Mouse (Mus musculus) embryonic facial prominence, embryonic 14.5 days (tissue): Measurements from ENCODE around the gene Sars2. TPM values are rescaled to one million over a fixed set of nuclear protein-coding genes. Genes with fewer than 3 reads are reported as not detected.
"Not testable (repeated sequence)": the region's sequence is repeated elsewhere in the genome, so short reads cannot be mapped to it uniquely, and the experiment has no call there.

ENCODE experiments used
- ATAC-seq: fragments of 200-750 bp; cut with Nextera tagmentation; 2 replicates; pipeline ENCODE4 v1.8.0; 2017; ENCODE audit warnings: low read depth, moderate number of reproducible peaks, moderate TSS enrichment
- DNase-seq: peaks from one replicate; pipeline ENCODE4 v3.0.0-alpha.2; 2015; ENCODE audit warnings: low spot score
- H3K27ac ChIP-seq: fragments of 300-500 bp; sonication (generic); replicated peaks from 2 replicates; pipeline ENCODE4 v1.5.1; 2014; ENCODE audit warnings: low read depth, mild to moderate bottlenecking, low read length, moderate library complexity
- H3K27me3 ChIP-seq: fragments of 300-500 bp; sonication (generic); replicated peaks from 2 replicates; pipeline ENCODE4 v1.6.1; 2014; ENCODE audit warnings: low read length; ENCODE audit not compliant: control insufficient read depth, insufficient read depth
- H3K36me3 ChIP-seq: fragments of 300-500 bp; sonication (generic); 2 replicates; pipeline ENCODE4 v1.6.1; 2014; ENCODE audit warnings: low read length, mixed read lengths; ENCODE audit not compliant: control insufficient read depth, insufficient read depth
- H3K4me1 ChIP-seq: fragments of 300-500 bp; sonication (generic); 2 replicates; pipeline ENCODE4 v1.6.1; 2014; ENCODE audit warnings: antibody characterized with exemption, low read length; ENCODE audit not compliant: control insufficient read depth, insufficient read depth
- H3K4me2 ChIP-seq: fragments of 300-500 bp; sonication (generic); 2 replicates; pipeline ENCODE4 v1.6.1; 2014; ENCODE audit warnings: low read depth, mild to moderate bottlenecking, low read length, moderate library complexity, mixed read lengths
- H3K4me3 ChIP-seq: fragments of 300-500 bp; sonication (generic); 2 replicates; pipeline ENCODE4 v1.5.1; 2014; ENCODE audit warnings: low read depth, mild to moderate bottlenecking, low read length
- H3K9ac ChIP-seq: fragments of 300-500 bp; sonication (generic); 2 replicates; pipeline ENCODE4 v1.6.1; 2014; ENCODE audit warnings: low read depth, mild to moderate bottlenecking, low read length, moderate library complexity, mixed read lengths
- H3K9me3 ChIP-seq: fragments of 300-500 bp; sonication (generic); 2 replicates; pipeline ENCODE4 v1.6.1; 2016; ENCODE audit warnings: low read length; ENCODE audit not compliant: control insufficient read depth
- WGBS: fragments of 180-500 bp; shearing (Covaris S2); extraction: QIAGEN DNeasy Blood & Tissue Kit; methylation state at CpG from one replicate; pipeline ENCODE4 v1.1.7; 2014; 5-methylcytosine and 5-hydroxymethylcytosine counted together
- polyA plus RNA-seq: library from polyadenylated mRNA; unstranded; fragments of >200 nt; fragmentation: Nextera tagmentation; extraction: Ambion mirVana; gene quantifications from 2 replicates; pipeline ENCODE4 v1.2.1, GENCODE M21; 2014

Gene Sars2
- 20.5 and 22.9 TPM in 2 replicates for polyA plus RNA-seq

- peak; percentile 99 for DNase-seq
- Histone ChIP-seq H3K4me3 (peak within 1 kb of the TSS; percentile 59), H3K4me2 (peak within 1 kb of the TSS; percentile 90), H3K36me3 (peaks cover 33% of the 10 kb centered on the region), H3K27me3 (no peaks in the 10 kb centered on the region), H3K27ac (peak within 1 kb of the TSS; percentile 78), H3K9ac (peak within 1 kb of the TSS; percentile 81), H3K4me1 (0 out of 2 replicates have a peak, but pooled peaks cover 4% of the 10 kb centered on the region), H3K9me3 (no peaks in the 10 kb centered on the region)
- WGBS, result 0% methylated on average over 39 of the region's 39 CpGs
- peak; percentile 99 for ATAC-seq
Observed at GRCm38 (mm10) chr7:28741709-28742438, at the start of gene Sars2, which contains the start of gene Mrps12. Sars2 (plus strand) TSS chr7:28741992. Mrps12 (minus strand) TSS chr7:28741820.

GRCm38 (mm10) chr7:28692545-28693320 lies 49.1 kb upstream of the Sars2 start, which contains the start of gene Fbxo27:
Fbxo27 (plus strand) TSS chr7:28692849.
- H3K4me3 ChIP-seq, result peak within 1 kb of the TSS; percentile 51
- DNase-seq (peak; percentile 50), ATAC-seq (peak; percentile 37; the same call in 1 of the 2 replicates)
- peak within 1 kb of the TSS; percentile 82 for H3K4me2 ChIP-seq
- WGBS, result 37% methylated on average over 23 of the region's 30 CpGs
- H3K4me1 ChIP-seq, result peaks cover 8% of the 10 kb centered on the region; the same call in 1 of the 2 replicates
- H3K27me3 ChIP-seq, result no peaks in the 10 kb centered on the region
- no peak within 1 kb of the TSS; the same call in 1 of the 2 replicates for H3K27ac ChIP-seq
- H3K9ac ChIP-seq, result peak within 1 kb of the TSS; percentile 63
- H3K9me3 ChIP-seq, result no peaks in the 10 kb centered on the region
- no peaks in the 10 kb centered on the region for H3K36me3 ChIP-seq

DNA sequence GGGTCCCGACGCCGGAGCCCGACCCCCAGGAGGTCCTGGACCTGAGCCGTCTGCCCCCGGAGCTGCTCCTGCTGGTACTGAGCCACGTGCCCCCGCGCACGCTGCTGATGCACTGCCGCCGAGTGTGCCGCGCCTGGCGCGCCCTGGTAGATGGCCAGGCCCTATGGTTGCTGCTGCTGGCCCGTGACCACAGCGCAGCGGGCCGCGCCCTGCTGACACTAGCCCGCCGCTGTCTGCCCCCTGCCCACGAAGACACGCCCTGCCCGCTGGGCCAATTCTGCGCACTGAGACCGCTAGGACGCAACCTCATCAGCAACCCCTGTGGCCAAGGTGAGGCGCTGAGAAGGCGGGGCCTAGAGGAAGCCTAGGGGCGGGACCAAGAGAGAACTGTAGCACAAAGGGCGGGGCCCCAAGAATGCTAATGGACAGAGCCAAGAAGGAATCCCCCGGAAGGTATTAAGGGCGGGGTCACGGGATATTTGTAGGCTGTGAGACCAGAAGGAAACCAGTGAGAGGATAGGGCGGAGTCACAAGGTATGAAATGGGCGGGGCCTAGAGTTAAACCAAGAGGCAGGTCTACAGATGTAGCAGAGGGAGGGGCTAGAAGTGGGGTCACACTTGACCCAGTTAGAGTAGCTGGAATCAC lies 48.3 kb upstream of the Sars2 start:
- peak overlapping the region; percentile 63 for H3K9ac ChIP-seq
- H3K27ac ChIP-seq, result no peak overlapping the region; the same call in 1 of the 2 replicates
- peak; percentile 94 for DNase-seq
- no peaks in the 10 kb centered on the region for H3K9me3 ChIP-seq
- peak; percentile 86 for ATAC-seq
- 3% methylated on average over 16 of the region's 38 CpGs for WGBS
- H3K4me1 ChIP-seq, result peaks cover 8% of the 10 kb centered on the region; the same call in 1 of the 2 replicates
- no peaks in the 10 kb centered on the region for H3K36me3 ChIP-seq
- H3K27me3 ChIP-seq, result no peaks in the 10 kb centered on the region
- H3K4me3 ChIP-seq, result peak overlapping the region; percentile 51
- H3K4me2 ChIP-seq, result peak overlapping the region; percentile 82

DNA sequence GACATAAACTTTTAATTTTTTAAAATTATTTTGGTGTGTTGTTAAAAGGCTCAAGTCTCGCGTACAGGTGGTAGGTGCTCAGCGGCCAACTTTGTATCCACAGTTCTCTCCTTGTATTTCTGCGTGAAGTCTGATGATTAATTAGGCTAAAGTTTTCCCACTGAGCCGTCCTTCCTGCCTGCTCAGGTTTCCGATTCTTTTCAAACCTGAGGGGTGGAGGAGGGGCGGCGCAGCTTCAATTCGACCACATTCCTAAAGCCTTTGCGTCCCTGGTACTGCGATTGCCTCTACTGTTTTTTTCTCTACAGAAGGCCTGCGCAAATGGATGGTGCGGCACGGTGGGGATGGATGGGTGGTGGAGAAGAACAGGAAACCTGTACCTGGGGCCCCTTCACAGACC lies 47.4 kb upstream of the Sars2 start:
- ATAC-seq, result no peak
- no peak overlapping the region for H3K27ac ChIP-seq
- no peaks in the 10 kb centered on the region for H3K9me3 ChIP-seq
- WGBS, result 6% methylated on average over 14 of the region's 14 CpGs
- H3K9ac ChIP-seq, result 0 out of 2 replicates have a peak overlapping the region, but pooled peaks have one; percentile 0
- peak; percentile 54 for DNase-seq
- H3K4me3 ChIP-seq, result peak overlapping the region; percentile 51; the same call in 1 of the 2 replicates
- H3K4me1 ChIP-seq, result peaks cover 8% of the 10 kb centered on the region; the same call in 1 of the 2 replicates
- H3K36me3 ChIP-seq, result no peaks in the 10 kb centered on the region
- peak overlapping the region; percentile 82 for H3K4me2 ChIP-seq
- no peaks in the 10 kb centered on the region for H3K27me3 ChIP-seq

DNA sequence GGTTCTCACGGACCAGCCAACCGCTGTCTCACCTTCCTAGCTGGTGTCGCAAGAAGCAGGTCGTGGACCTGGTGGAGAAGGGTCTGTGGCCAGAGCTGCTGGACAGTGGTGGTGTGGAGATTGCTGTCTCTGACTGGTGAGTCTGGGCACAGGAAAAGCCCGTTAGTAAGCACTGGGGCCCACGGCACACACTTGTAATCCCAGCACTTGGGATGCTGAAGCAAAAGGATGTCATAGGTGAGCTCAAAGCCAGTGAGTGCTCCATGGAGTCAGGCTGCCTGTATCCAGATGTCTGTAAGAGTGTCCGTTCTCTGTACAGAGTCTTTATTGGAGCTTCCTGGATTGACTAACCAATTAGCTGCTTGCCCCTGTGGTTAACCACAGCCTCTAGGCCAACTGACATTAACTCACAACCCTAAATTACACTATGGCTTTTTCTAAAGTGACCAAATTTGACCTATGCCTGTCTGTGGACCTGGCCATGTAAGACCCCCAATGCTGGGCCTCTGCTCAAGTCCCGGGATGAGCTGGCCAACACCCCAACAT lies 46.8 kb upstream of the Sars2 start:
- Histone ChIP-seq H3K4me3 (no peak overlapping the region), H3K4me1 (peaks cover 8% of the 10 kb centered on the region; the same call in 1 of the 2 replicates), H3K9me3 (no peaks in the 10 kb centered on the region), H3K36me3 (no peaks in the 10 kb centered on the region), H3K27me3 (no peaks in the 10 kb centered on the region), H3K4me2 (no peak overlapping the region), H3K27ac (no peak overlapping the region), H3K9ac (no peak overlapping the region)
- no peak for ATAC-seq
- 39% methylated on average over 8 of the region's 8 CpGs for WGBS
- DNase-seq, result no peak

DNA sequence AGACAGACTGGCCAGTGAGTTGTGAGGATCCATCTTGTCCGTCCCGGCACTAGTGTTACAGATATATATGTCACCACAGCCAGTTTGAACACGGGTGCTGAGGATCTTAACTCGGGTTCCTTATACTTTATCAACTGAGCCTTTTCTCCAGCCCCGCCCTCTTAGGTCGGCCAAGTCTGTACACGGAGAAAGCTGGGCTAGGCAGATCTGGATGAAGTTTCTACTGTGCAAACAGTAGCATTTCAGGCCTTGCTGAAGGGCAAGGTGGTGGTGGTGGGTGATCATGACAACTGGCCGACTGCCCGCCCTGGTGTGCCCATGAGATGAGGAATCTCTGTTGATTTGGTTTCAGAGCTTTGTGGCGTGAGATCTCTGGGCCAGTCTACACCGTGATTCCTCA lies 44.5 kb upstream of the Sars2 start:
- Histone ChIP-seq H3K4me3 (no peak overlapping the region), H3K36me3 (no peaks in the 10 kb centered on the region), H3K9ac (no peak overlapping the region), H3K4me1 (peaks cover 8% of the 10 kb centered on the region; the same call in 1 of the 2 replicates), H3K27me3 (no peaks in the 10 kb centered on the region), H3K4me2 (no peak overlapping the region), H3K9me3 (0 out of 2 replicates have a peak, but pooled peaks cover 5% of the 10 kb centered on the region), H3K27ac (no peak overlapping the region)
- 92% methylated on average over 11 of the region's 11 CpGs for WGBS
- ATAC-seq, result no peak
- no peak for DNase-seq

- no peak overlapping the region for H3K9ac ChIP-seq
- H3K4me1 ChIP-seq, result no peaks in the 10 kb centered on the region
- H3K9me3 ChIP-seq, result 0 out of 2 replicates have a peak, but pooled peaks cover 5% of the 10 kb centered on the region
- DNase-seq (no peak), ATAC-seq (no peak)
- H3K36me3 ChIP-seq, result no peaks in the 10 kb centered on the region
- no peak overlapping the region for H3K27ac ChIP-seq
- H3K27me3 ChIP-seq, result no peaks in the 10 kb centered on the region
- no peak overlapping the region for H3K4me3 ChIP-seq
- H3K4me2 ChIP-seq, result no peak overlapping the region
- WGBS, result 96% methylated on average over 4 of the region's 4 CpGs
Observed at GRCm38 (mm10) chr7:28700269-28700668, 41.5 kb upstream of the Sars2 start.

GRCm38 (mm10) chr7:28701306-28701705 lies 40.5 kb upstream of the Sars2 start:
- not testable (repeated sequence) for H3K27ac ChIP-seq, H3K4me2 ChIP-seq, ATAC-seq, H3K9me3 ChIP-seq, H3K4me1 ChIP-seq, H3K4me3 ChIP-seq, DNase-seq, H3K9ac ChIP-seq, H3K36me3 ChIP-seq, H3K27me3 ChIP-seq
- 94% methylated on average over 12 of the region's 12 CpGs for WGBS
